Mouse (Mus musculus) adipocyte (in vitro differentiated cells): ENCODE measurements at regions not wholly inside any gene's neighbourhood (a gene's known extent, or its start where the extent isn't known, plus 50 kb on each side); places are given as distances from the start of the nearest gene placed in this dataset.
A peak's percentile ranks its signal among the peaks of the same experiment; 100 is the strongest.

Experiments used
- DNase-seq: peaks from one replicate; pipeline ENCODE4 v3.0.0-alpha.2; 2016; ENCODE audit warnings: low spot score

DNA sequence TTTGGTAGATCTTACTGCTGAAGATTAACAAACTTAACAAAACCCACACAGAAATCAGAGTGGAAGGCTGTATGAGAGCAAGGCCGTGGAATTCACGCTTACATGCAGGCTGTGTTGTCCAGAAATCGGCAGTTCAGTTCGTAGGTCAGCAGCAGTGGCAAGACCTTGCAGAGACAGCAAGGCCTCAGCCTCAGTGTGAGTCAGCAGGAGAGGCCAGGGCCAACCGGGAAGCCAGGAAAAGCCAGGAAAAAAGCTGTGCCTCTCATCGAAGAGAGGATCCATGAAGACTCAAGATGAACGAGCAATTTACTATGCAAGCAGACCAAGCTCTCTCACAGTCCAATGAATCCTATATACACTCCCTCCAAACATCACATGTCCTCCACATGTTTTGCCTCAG lies 103.4 kb upstream of the 1700021F07Rik start:
- DNase-seq: no peak

GRCm38 (mm10) chr2:173419972-173420391 lies 102.4 kb upstream of the 1700021F07Rik start:
- no peak for DNase-seq

- no peak for DNase-seq
These were observed 101.9 kb upstream of the 1700021F07Rik start for GRCm38 (mm10) chr2:173420481-173420880.

- DNase-seq: no peak
These were observed 97.5 kb upstream of the 1700021F07Rik start for GRCm38 (mm10) chr2:173424875-173425274.

DNA sequence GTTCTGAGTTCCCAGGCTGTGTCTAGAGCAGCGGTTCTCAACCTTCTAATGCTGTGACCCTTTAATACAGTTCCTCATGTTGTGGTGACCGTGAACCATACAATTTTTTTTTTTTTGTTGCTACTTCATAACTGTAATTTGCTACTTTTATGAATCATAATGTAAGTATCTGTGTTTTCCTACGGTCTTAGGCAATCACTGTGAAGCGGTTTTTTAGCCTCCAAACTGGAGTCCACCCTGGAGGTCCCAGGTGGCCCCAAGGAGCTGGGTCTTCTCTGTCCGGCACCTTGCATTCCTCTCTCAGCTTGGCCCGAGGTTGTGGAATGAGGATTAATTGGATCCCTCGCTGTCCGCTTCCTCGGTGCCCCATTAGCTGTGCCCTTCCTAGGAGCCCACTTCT lies 96.6 kb upstream of the 1700021F07Rik start:
- DNase-seq: no peak

GRCm38 (mm10) chr2:173426191-173427065 lies 96.0 kb upstream of the 1700021F07Rik start:
- DNase-seq: no peak

- no peak for DNase-seq
These were observed 94.4 kb upstream of the 1700021F07Rik start for GRCm38 (mm10) chr2:173427888-173428450.

GRCm38 (mm10) chr2:173431841-173432240 lies 90.5 kb upstream of the 1700021F07Rik start:
- no peak for DNase-seq

DNA sequence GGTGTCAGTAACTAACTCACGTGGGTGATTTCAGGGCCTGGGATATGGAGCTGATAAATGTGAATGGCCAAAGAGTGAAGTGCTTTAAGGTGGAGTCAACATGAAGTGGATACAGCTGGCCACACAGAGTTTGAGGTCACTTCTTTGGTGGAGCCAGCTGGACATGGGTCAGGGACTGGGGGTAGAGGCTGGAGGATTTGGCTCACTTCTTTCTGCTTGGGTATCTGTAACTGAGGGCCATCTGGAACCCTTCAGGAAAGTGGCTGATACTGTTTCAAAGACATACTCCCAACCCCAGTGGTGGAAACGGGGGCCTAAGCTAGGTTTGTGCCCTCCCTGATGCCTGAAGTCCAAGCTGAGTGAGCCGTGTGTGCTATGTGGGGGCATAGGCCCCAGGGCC lies 90.1 kb upstream of the 1700021F07Rik start:
- DNase-seq: no peak

- no peak for DNase-seq
These were observed 89.3 kb upstream of the 1700021F07Rik start for GRCm38 (mm10) chr2:173432886-173433624.

DNA sequence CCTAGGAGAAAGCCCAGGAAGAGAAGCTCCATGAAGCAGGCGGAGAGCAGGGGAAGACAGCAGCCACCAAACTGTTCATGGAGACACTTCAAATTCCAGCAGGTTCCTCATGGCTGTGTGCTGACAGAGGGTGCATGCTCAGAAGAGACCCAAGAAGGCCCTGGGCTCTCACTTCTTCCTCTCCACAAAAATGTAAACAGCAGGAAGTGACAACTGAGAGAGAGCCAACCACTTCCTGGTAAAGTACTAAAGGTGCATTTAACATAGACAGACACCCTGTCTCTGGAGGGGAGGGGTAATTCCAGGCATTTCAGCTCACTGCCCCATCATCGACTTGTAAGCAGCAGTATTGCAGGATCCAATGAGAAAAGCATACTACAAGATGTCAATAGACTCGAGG lies 85.8 kb upstream of the 1700021F07Rik start:
- no peak for DNase-seq

GRCm38 (mm10) chr2:173439031-173439430 lies 83.4 kb upstream of the 1700021F07Rik start:
- DNase-seq: no peak

GRCm38 (mm10) chr2:173442056-173442455 lies 80.3 kb upstream of the 1700021F07Rik start:
- DNase-seq: no peak

DNA sequence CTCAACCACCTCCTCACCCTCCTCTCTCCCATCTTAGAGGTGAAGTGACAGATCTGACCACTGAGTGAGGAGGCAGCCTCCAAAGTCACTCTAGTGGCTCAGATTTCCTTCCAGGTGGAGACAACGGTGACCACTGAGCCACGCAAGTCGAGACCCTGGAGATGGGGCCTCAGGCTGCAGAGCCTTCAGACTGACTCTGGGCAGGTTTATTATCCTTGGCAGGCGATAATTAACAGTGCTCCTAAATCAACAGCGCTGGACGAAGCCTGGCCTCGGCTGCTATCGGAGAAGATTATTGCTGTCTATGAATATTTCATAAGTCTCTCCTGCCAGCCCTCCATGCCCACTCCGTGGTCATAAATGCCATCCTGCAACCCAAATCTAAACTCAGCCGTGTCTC lies 79.1 kb upstream of the 1700021F07Rik start:
- DNase-seq: no peak

DNA sequence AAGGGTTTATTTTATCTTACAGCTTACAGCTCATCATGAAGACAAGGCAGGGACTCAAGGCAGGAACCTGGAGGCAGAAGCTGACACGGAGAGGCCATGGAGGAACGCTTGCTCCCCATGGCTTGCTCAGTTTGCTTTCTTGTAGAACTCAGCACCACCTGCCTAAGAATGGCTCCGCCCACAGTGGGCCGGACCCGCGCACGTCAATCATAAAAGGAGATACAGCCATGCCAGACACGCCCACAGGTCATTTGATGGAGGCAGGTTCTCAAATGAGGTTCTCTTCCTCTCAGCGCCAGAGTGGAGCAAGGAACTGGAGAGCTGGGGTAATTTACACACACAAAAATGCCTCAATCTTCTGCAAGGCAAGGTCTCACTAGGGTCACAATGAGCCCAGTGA lies 78.0 kb upstream of the 1700021F07Rik start:
- no peak for DNase-seq

GRCm38 (mm10) chr2:173445039-173445438 lies 77.3 kb upstream of the 1700021F07Rik start:
- no peak for DNase-seq

- no peak for DNase-seq
These were observed 73.7 kb upstream of the 1700021F07Rik start for GRCm38 (mm10) chr2:173448546-173449187.

- DNase-seq: no peak
These were observed 73.2 kb upstream of the 1700021F07Rik start for GRCm38 (mm10) chr2:173449198-173449597.

- no peak for DNase-seq
These were observed 70.3 kb upstream of the 1700021F07Rik start for GRCm38 (mm10) chr2:173451993-173452481.

- DNase-seq: peak; percentile 9
These were observed 69.6 kb upstream of the 1700021F07Rik start for GRCm38 (mm10) chr2:173452800-173453199.

DNA sequence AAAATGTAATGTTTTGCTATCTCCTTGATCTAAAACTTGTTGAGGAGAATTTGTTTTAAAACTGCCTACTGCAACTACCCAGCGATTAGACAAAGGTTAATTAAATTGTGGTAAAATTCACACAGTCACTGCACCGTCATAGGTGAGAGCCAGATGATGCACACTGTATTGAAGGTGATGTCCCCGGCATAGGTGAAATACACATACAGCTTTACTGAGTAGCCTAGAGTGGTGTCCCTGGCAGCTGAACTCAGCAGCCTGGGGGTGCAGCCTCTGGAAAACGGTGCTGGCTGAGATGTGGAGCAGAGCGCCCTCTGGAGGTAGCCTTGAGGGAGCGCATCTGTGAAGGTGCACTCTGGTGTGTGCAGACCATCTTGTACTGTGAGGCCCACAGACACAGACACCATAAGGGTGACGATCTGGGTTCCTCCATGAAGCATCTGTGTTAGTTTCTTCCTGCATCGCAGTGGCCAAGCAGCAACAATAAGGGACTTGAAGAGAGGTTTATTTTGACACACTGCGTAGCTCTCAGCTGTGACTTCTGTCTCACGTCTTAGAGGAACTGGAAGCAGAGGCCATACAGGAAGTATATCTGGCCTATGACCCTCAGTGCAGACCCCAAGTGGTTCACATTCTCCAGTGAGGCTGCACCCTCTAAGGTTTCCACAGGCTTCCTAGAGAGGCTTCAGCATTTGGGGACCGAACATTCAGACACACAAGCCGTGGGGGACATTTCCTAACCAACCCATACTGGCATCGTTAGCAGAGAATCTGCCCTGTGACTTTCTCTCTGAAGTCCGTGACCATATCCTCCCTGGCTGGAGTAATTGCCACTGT lies 68.6 kb upstream of the 1700021F07Rik start:
- no peak for DNase-seq
